Mouse (Mus musculus) hindbrain, embryonic 10.5 days (tissue): ENCODE results near the gene Gad1. TPM values are rescaled to one million over a fixed set of nuclear protein-coding genes. Genes with fewer than 3 reads are reported as not detected.

Source experiments
- DNase-seq: peaks from one replicate; pipeline ENCODE4 v3.0.0-alpha.2; 2017; ENCODE audit warnings: low spot score
- H3K27ac ChIP-seq: fragments of 300-500 bp; sonication (generic); 2 replicates; pipeline ENCODE4 v1.5.1; 2016; ENCODE audit warnings: mild to moderate bottlenecking, moderate library complexity
- H3K27me3 ChIP-seq: fragments of 300-500 bp; sonication (generic); 2 replicates; pipeline ENCODE4 v1.6.1; 2016; ENCODE audit warnings: mild to moderate bottlenecking; ENCODE audit not compliant: poor library complexity, insufficient read depth, severe bottlenecking
- H3K36me3 ChIP-seq: fragments of 300-500 bp; sonication (generic); 2 replicates; pipeline ENCODE4 v1.6.1; 2016; ENCODE audit warnings: mild to moderate bottlenecking, moderate library complexity
- H3K4me1 ChIP-seq: fragments of 300-500 bp; sonication (generic); replicated peaks from 2 replicates; pipeline ENCODE4 v1.6.1; 2016; ENCODE audit warnings: mild to moderate bottlenecking
- H3K4me3 ChIP-seq: fragments of 300-500 bp; sonication (generic); 2 replicates; pipeline ENCODE4 v1.5.1; 2016; ENCODE audit warnings: mild to moderate bottlenecking, moderate library complexity
- H3K9me3 ChIP-seq: fragments of 300-500 bp; sonication (generic); 2 replicates; pipeline ENCODE4 v1.6.1; 2016; ENCODE audit warnings: mild to moderate bottlenecking, moderate library complexity
- WGBS: fragments of 180-500 bp; shearing (Covaris S2); methylation state at CpG from one replicate; pipeline ENCODE4 v1.1.7; 2016; 5-methylcytosine and 5-hydroxymethylcytosine counted together
- polyA plus RNA-seq: library from polyadenylated mRNA; unstranded; fragments of >200 nt; fragmentation: Nextera tagmentation; extraction: Ambion mirVana; gene quantifications from 2 replicates; pipeline ENCODE4 v1.2.1, GENCODE M21; 2016

Gad1 gene
- polyA plus RNA-seq, 1 experiment from 2014 or later: 8.5 TPM

GRCm38 (mm10) chr2:70558843-70559451 lies 6.1 kb downstream of the Gad1 start:
- WGBS: 11% methylated on average over 24 of the region's 24 CpGs
- Histone ChIP-seq H3K9me3 (no peaks in the 10 kb centered on the region), H3K4me1 (peaks cover 31% of the 10 kb centered on the region), H3K27ac (no peak overlapping the region), H3K36me3 (no peaks in the 10 kb centered on the region), H3K27me3 (peaks cover 62% of the 10 kb centered on the region), H3K4me3 (no peak overlapping the region; the same call in 1 of the 2 replicates)
- DNase-seq: no peak

GRCm38 (mm10) chr2:70559520-70559919 lies 6.6 kb downstream of the Gad1 start:
- 1% methylated on average over 13 of the region's 13 CpGs for WGBS
- peak; percentile 72 for DNase-seq
- H3K27ac ChIP-seq: no peak overlapping the region
- H3K4me1 ChIP-seq: peaks cover 36% of the 10 kb centered on the region
- no peak overlapping the region for H3K4me3 ChIP-seq
- H3K9me3 ChIP-seq: no peaks in the 10 kb centered on the region
- no peaks in the 10 kb centered on the region for H3K36me3 ChIP-seq
- peaks cover 67% of the 10 kb centered on the region for H3K27me3 ChIP-seq

- Histone ChIP-seq H3K27ac (no peak overlapping the region; the same call in 1 of the 2 replicates), H3K9me3 (no peaks in the 10 kb centered on the region), H3K27me3 (peaks cover 85% of the 10 kb centered on the region), H3K36me3 (no peaks in the 10 kb centered on the region), H3K4me3 (peak overlapping the region; percentile 47; the same call in 1 of the 2 replicates), H3K4me1 (peaks cover 52% of the 10 kb centered on the region)
- DNase-seq: peak; percentile 76
- under 1% methylated on average over 29 of the region's 29 CpGs for WGBS
These were observed 8.4 kb downstream of the Gad1 start for GRCm38 (mm10) chr2:70561077-70561795.

- under 1% methylated on average over 42 of the region's 42 CpGs for WGBS
- H3K4me3 ChIP-seq: peak overlapping the region; percentile 47
- H3K4me1 ChIP-seq: peaks cover 60% of the 10 kb centered on the region
- H3K9me3 ChIP-seq: no peaks in the 10 kb centered on the region
- H3K36me3 ChIP-seq: no peaks in the 10 kb centered on the region
- peaks cover 89% of the 10 kb centered on the region for H3K27me3 ChIP-seq
- peak overlapping the region; percentile 59; the same call in 1 of the 2 replicates for H3K27ac ChIP-seq
- peak; percentile 63 for DNase-seq
These were observed 9.2 kb downstream of the Gad1 start for GRCm38 (mm10) chr2:70562011-70562491.

- WGBS: under 1% methylated on average over 34 of the region's 34 CpGs
- Histone ChIP-seq H3K9me3 (no peaks in the 10 kb centered on the region), H3K27me3 (peaks cover 95% of the 10 kb centered on the region), H3K36me3 (no peaks in the 10 kb centered on the region), H3K27ac (peak overlapping the region; percentile 42; the same call in 1 of the 2 replicates), H3K4me3 (peak overlapping the region; percentile 47), H3K4me1 (peaks cover 66% of the 10 kb centered on the region)
- no peak for DNase-seq
These were observed 9.7 kb downstream of the Gad1 start for GRCm38 (mm10) chr2:70562611-70562980.

GRCm38 (mm10) chr2:70562981-70563671 lies 10.3 kb downstream of the Gad1 start:
- no peaks in the 10 kb centered on the region for H3K36me3 ChIP-seq
- peak overlapping the region; percentile 42; the same call in 1 of the 2 replicates for H3K27ac ChIP-seq
- H3K27me3 ChIP-seq: peaks cover 100% of the 10 kb centered on the region
- peak; percentile 40 for DNase-seq
- no peaks in the 10 kb centered on the region for H3K9me3 ChIP-seq
- H3K4me3 ChIP-seq: peak overlapping the region; percentile 47
- peaks cover 71% of the 10 kb centered on the region for H3K4me1 ChIP-seq
- under 1% methylated on average over 40 of the region's 40 CpGs for WGBS

GRCm38 (mm10) chr2:70563721-70564645 lies 11.1 kb downstream of the Gad1 start:
- Histone ChIP-seq H3K4me1 (peaks cover 80% of the 10 kb centered on the region), H3K27ac (peak overlapping the region; percentile 42; the same call in 1 of the 2 replicates), H3K27me3 (peaks cover 100% of the 10 kb centered on the region), H3K4me3 (peak overlapping the region; percentile 47), H3K9me3 (no peaks in the 10 kb centered on the region), H3K36me3 (no peaks in the 10 kb centered on the region)
- 1% methylated on average over 38 of the region's 38 CpGs for WGBS
- DNase-seq: peak; percentile 32

- H3K36me3 ChIP-seq: no peaks in the 10 kb centered on the region
These were observed 11.9 kb downstream of the Gad1 start for GRCm38 (mm10) chr2:70564646-70565315.

GRCm38 (mm10) chr2:70565651-70566602 lies 13.1 kb downstream of the Gad1 start:
- Histone ChIP-seq H3K4me3 (peak overlapping the region; percentile 52), H3K36me3 (no peaks in the 10 kb centered on the region), H3K9me3 (no peaks in the 10 kb centered on the region), H3K4me1 (peaks cover 79% of the 10 kb centered on the region), H3K27ac (peak overlapping the region; percentile 62; the same call in 1 of the 2 replicates), H3K27me3 (peaks cover 100% of the 10 kb centered on the region)
- DNase-seq: peak; percentile 37
- 3% methylated on average over 30 of the region's 30 CpGs for WGBS

More at GRCm38 (mm10) chr2:70564646-70565315, 11.9 kb downstream of the Gad1 start:
- no peak overlapping the region for H3K27ac ChIP-seq
- H3K27me3 ChIP-seq: peaks cover 100% of the 10 kb centered on the region
- H3K4me1 ChIP-seq: peaks cover 81% of the 10 kb centered on the region
- DNase-seq: peak; percentile 45
- under 1% methylated on average over 15 of the region's 15 CpGs for WGBS
- peak overlapping the region; percentile 47; the same call in 1 of the 2 replicates for H3K4me3 ChIP-seq
- no peaks in the 10 kb centered on the region for H3K9me3 ChIP-seq

- H3K9me3 ChIP-seq: no peaks in the 10 kb centered on the region
- H3K4me1 ChIP-seq: peaks cover 73% of the 10 kb centered on the region
- H3K27ac ChIP-seq: no peak overlapping the region; the same call in 1 of the 2 replicates
- WGBS: 2% methylated on average over 18 of the region's 18 CpGs
- H3K4me3 ChIP-seq: peak overlapping the region; percentile 52
- no peaks in the 10 kb centered on the region for H3K36me3 ChIP-seq
- DNase-seq: no peak
- peaks cover 100% of the 10 kb centered on the region for H3K27me3 ChIP-seq
These were observed 13.7 kb downstream of the Gad1 start for GRCm38 (mm10) chr2:70566603-70566981.
